Mouse (Mus musculus) midbrain, postnatal 0 days (tissue): ENCODE data around the gene Spef2. TPM values are rescaled to one million over a fixed set of nuclear protein-coding genes. Genes with fewer than 3 reads are reported as not detected.
"Not testable (repeated sequence)": the region's sequence is repeated elsewhere in the genome, so short reads cannot be mapped to it uniquely, and the experiment has no call there.

ENCODE experiments used
- ATAC-seq: fragments of 200-750 bp; cut with Nextera tagmentation; 2 replicates; pipeline ENCODE4 v1.8.0; 2017; ENCODE audit warnings: moderate number of reproducible peaks, mild to moderate bottlenecking, moderate TSS enrichment, moderate library complexity; ENCODE audit not compliant: low FRiP score
- DNase-seq: peaks from one replicate; pipeline ENCODE4 v3.0.0-alpha.2; 2015; ENCODE audit warnings: low spot score
- H3K27ac ChIP-seq: fragments of 300-500 bp; sonication (generic); 2 replicates; pipeline ENCODE4 v1.5.1; 2014; ENCODE audit warnings: low read depth, mild to moderate bottlenecking, low read length, mixed read lengths
- H3K27me3 ChIP-seq: fragments of 300-500 bp; sonication (generic); 2 replicates; pipeline ENCODE4 v1.6.1; 2014; ENCODE audit warnings: low read length, control low read depth, mixed read lengths; ENCODE audit not compliant: insufficient read depth
- H3K36me3 ChIP-seq: fragments of 300-500 bp; sonication (generic); 2 replicates; pipeline ENCODE4 v1.6.1; 2014; ENCODE audit warnings: low read length, control low read depth, mixed read lengths; ENCODE audit not compliant: insufficient read depth
- H3K4me1 ChIP-seq: fragments of 300-500 bp; sonication (generic); 2 replicates; pipeline ENCODE4 v1.6.1; 2014; ENCODE audit warnings: mild to moderate bottlenecking, control low read depth, antibody characterized with exemption, low read length, mixed read lengths; ENCODE audit not compliant: insufficient read depth
- H3K4me2 ChIP-seq: fragments of 300-500 bp; sonication (generic); 2 replicates; pipeline ENCODE4 v1.6.1; 2014; ENCODE audit warnings: low read depth, mild to moderate bottlenecking, low read length, mixed read lengths; ENCODE audit not compliant: poor library complexity, severe bottlenecking
- H3K4me3 ChIP-seq: fragments of 300-500 bp; sonication (generic); 2 replicates; pipeline ENCODE4 v1.5.1; 2014; ENCODE audit warnings: low read depth, mild to moderate bottlenecking, low read length, moderate library complexity
- H3K9ac ChIP-seq: fragments of 300-500 bp; sonication (generic); replicated peaks from 2 replicates; pipeline ENCODE4 v1.6.1; 2014; ENCODE audit warnings: mild to moderate bottlenecking, low read length, moderate library complexity, mixed read lengths; ENCODE audit not compliant: poor library complexity, severe bottlenecking
- H3K9me3 ChIP-seq: fragments of 300-500 bp; sonication (generic); 2 replicates; pipeline ENCODE4 v1.6.1; 2016; ENCODE audit warnings: low read length, control low read depth
- CTCF ChIP-seq: IDR thresholded peaks from 2 replicates; pipeline ENCODE4 v1.5.1; 2016; ENCODE audit warnings: antibody characterized with exemption, mild to moderate bottlenecking
- WGBS: fragments of 180-500 bp; shearing (Covaris S2); extraction: QIAGEN DNeasy Blood & Tissue Kit; methylation state at CpG from one replicate; pipeline ENCODE4 v1.1.7; 2014; 5-methylcytosine and 5-hydroxymethylcytosine counted together
- polyA plus RNA-seq: library from polyadenylated mRNA; unstranded; fragments of >200 nt; fragmentation: Nextera tagmentation; extraction: Ambion mirVana; gene quantifications from 2 replicates; pipeline ENCODE4 v1.2.1, GENCODE M21; 2015
- total RNA-seq: library from RNA; depleted of rRNA; stranded (reverse); fragments of >200 nt; gene quantifications from 2 replicates; pipeline ENCODE4 v1.2.3, GENCODE M21; 2014; rRNA removed

Spef2 gene
- total RNA-seq (1.2 and 2.6 TPM in 2 replicates), polyA plus RNA-seq (1.2 and 1.5 TPM in 2 replicates)

GRCm38 (mm10) chr15:9748359-9749102, at the start of gene Spef2:
Spef2 (minus strand) TSS chr15:9748868.
- peak; percentile 58 for TF ChIP-seq CTCF
- Histone ChIP-seq H3K9me3 (no peaks in the 10 kb centered on the region), H3K4me3 (peak within 1 kb of the TSS; percentile 14), H3K27ac (no peak within 1 kb of the TSS), H3K36me3 (no peaks in the 10 kb centered on the region), H3K27me3 (no peaks in the 10 kb centered on the region), H3K4me2 (peak within 1 kb of the TSS; percentile 34), H3K9ac (no peak within 1 kb of the TSS), H3K4me1 (no peaks in the 10 kb centered on the region)
- peak; percentile 84 for DNase-seq
- peak; percentile 89 for ATAC-seq
- WGBS, result 30% methylated on average over 16 of the region's 16 CpGs

GRCm38 (mm10) chr15:9794131-9794530, 45.5 kb upstream of the Spef2 start:
- Histone ChIP-seq H3K9me3 (no peaks in the 10 kb centered on the region), H3K9ac (no peak overlapping the region), H3K27ac (no peak overlapping the region), H3K27me3 (no peaks in the 10 kb centered on the region), H3K36me3 (no peaks in the 10 kb centered on the region), H3K4me2 (no peak overlapping the region), H3K4me1 (no peaks in the 10 kb centered on the region), H3K4me3 (no peak overlapping the region)
- WGBS, result 93% methylated on average over 3 of the region's 3 CpGs
- no peak for TF ChIP-seq CTCF
- ATAC-seq (no peak), DNase-seq (no peak)

DNA sequence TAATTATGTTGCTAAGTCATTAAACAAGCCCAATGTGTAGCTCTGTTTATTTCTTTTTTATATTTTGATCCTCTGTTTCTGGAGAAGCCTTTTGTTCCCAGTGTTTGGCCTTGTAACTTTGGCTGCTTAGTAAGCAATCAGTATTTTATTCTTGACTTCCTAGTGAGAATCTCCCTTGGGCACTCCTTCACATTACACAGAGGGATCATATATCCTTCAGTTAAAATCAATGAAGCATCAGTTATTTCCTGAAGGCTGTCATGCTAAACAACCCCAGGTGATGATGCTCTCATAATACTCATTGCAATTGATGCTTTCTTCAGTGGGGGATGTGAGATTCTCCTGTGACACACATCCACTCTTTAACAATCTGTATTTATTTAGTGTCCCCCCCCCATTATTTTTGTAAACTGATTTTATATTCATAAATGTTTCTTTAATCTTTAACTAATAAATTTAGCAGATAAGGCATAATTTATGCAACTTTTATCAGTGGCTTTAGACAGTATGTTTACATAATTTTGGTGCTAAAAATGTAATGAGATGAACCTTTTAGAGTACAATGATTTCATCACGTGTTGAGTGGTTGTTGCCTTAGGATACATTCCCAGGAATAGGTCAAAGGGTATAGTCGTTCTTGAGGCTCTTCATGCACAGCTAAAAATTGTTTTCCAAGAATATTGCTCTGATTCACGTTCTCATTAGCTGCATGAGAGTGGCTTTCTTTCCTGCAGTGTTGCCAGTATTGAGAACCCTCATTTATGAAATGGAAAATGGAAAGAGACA, 39.8 kb upstream of the Spef2 start:
- Histone ChIP-seq H3K27me3 (no peaks in the 10 kb centered on the region), H3K4me3 (no peak overlapping the region), H3K27ac (no peak overlapping the region), H3K4me2 (no peak overlapping the region), H3K4me1 (no peaks in the 10 kb centered on the region), H3K9me3 (no peaks in the 10 kb centered on the region), H3K9ac (no peak overlapping the region), H3K36me3 (no peaks in the 10 kb centered on the region)
- no peak for TF ChIP-seq CTCF
- DNase-seq, result no peak
- WGBS, result 57% methylated on average over 3 of the region's 3 CpGs
- no peak for ATAC-seq

DNA sequence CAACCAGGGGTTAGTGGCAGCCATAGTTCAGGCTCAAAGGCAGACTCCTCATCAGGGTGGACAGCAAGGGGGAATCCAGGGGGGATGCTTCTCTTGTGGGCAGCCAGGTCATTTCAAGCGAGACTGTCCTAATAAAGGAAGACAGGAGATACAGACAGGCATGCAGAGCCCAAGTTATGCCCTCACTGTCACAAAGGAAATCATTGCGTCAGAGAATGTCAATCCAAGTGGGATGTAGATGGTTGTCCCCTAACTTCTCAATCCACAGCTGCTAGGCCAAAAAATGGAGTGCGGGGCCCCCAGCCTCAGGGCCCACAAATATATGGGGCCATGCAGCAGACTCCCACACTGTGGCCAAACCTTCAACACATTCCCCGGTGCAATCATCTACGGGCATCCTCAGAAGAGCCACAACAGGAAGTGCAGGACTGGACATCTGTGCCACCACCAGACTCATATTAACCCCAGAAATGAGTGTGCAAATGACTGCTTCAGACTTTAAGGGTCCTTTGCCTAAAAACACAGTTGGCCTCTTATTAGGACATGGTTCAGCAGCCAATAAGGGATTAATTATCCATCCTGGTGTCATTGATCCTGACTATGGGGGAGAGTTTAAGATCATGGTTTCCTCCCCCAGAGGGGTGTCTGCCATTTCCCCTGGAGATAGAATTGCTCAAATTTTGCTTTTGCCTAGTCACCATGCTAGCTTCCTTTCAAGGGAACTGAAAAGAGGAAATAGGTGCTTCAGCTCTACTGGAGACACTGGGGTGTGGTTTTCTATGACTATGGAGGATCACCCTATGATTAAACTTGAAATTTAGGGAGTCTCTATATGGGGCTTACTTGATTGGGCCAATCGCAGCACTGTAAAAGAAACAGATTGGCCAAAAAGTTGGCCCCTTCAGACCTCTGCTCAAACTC, 25.8 kb upstream of the Spef2 start:
- H3K27ac ChIP-seq, H3K4me1 ChIP-seq, H3K4me2 ChIP-seq, H3K4me3 ChIP-seq, H3K9ac ChIP-seq, H3K9me3 ChIP-seq, ATAC-seq, H3K27me3 ChIP-seq, H3K36me3 ChIP-seq, DNase-seq: not testable (repeated sequence)
- 97% methylated on average over 6 of the region's 6 CpGs for WGBS

- DNase-seq (no peak), ATAC-seq (no peak)
- no peak overlapping the region for H3K4me2 ChIP-seq
- no peaks in the 10 kb centered on the region for H3K27me3 ChIP-seq
- H3K9ac ChIP-seq, result no peak overlapping the region
- H3K4me3 ChIP-seq, result no peak overlapping the region
- no peaks in the 10 kb centered on the region for H3K4me1 ChIP-seq
- 74% methylated on average over 4 of the region's 4 CpGs for WGBS
- H3K9me3 ChIP-seq, result no peaks in the 10 kb centered on the region
- H3K36me3 ChIP-seq, result no peaks in the 10 kb centered on the region
- no peak for TF ChIP-seq CTCF
- H3K27ac ChIP-seq, result no peak overlapping the region
Measured at GRCm38 (mm10) chr15:9768184-9768918, 19.7 kb upstream of the Spef2 start.
